Mouse (Mus musculus): ENCODE results near the gene Cntn3. TPM values are rescaled to one million over a fixed set of nuclear protein-coding genes. Genes with fewer than 3 reads are reported as not detected.

Cntn3 gene
- polyA plus RNA-seq, 1 experiment from 2014 or later, result 0.78 TPM

DNA sequence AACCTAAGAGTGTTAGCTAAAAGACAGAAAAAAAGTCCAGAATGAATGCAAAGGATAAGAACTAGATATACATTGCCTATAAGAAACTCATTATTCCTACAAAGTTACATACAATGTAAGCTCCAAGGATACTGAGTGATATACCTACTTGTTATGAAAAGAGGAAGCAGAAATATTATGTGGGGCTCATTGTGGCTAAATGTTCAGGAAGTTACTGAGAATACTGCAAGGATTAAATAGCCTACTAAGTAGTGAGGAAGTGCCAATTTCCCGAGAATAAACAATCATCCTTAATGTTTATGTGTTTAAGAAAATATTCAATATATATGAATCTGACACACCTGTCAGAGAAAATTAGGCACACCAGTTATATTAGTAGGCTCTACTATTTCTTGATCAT lies 341.9 kb downstream of the Cntn3 start:
- Histone ChIP-seq H3K27ac (ENCODE audit: low read depth, low read length) (no peak overlapping the region), H3K36me3 (ENCODE audit: control insufficient read depth, insufficient read depth, low read length) (no peaks in the 10 kb centered on the region), H3K9ac (ENCODE audit: low read depth, low read length) (no peak overlapping the region), H3K4me2 (no peak overlapping the region), H3K9me3 (ENCODE audit: control insufficient read depth, low read length) (no peaks in the 10 kb centered on the region), H3K27me3 (replicated peaks; ENCODE audit: control insufficient read depth, insufficient read depth, low read length) (no peaks in the 10 kb centered on the region), H3K4me1 (replicated peaks; ENCODE audit: control insufficient read depth, insufficient read depth, low read length) (no peaks in the 10 kb centered on the region), H3K4me3 (ENCODE audit: low read depth, low read length) (no peak overlapping the region)
- 82% methylated on average over 1 of the region's 1 CpGs for WGBS
- no peak for ATAC-seq (replicated peaks; ENCODE audit: low FRiP score)
- DNase-seq (ENCODE audit: low spot score), result no peak

DNA sequence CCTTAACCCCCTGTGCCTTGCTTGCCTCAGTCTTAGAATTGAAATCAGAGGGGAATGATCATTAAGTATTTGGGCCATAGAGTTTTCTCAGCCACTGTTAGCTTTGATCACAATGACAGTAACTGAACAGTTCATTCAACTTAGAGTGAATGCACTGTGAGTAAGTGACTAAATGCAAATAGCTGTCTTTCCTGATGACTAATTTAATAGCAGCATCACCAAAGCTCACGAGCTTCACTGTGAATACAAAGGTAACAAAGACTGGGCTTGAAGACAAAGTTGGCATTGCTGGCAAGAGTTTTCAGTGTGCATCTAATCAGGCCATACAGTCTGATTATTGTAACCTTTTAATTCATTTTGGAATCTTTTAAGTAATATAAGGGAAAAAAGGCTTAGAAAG lies 386.6 kb downstream of the Cntn3 start:
- Histone ChIP-seq H3K9me3 (ENCODE audit: control insufficient read depth, low read length) (no peaks in the 10 kb centered on the region), H3K4me1 (replicated peaks; ENCODE audit: control insufficient read depth, insufficient read depth, low read length) (no peaks in the 10 kb centered on the region), H3K4me2 (no peak overlapping the region), H3K27ac (ENCODE audit: low read depth, low read length) (no peak overlapping the region), H3K27me3 (replicated peaks; ENCODE audit: control insufficient read depth, insufficient read depth, low read length) (no peaks in the 10 kb centered on the region), H3K36me3 (ENCODE audit: control insufficient read depth, insufficient read depth, low read length) (no peaks in the 10 kb centered on the region), H3K9ac (ENCODE audit: low read depth, low read length) (no peak overlapping the region), H3K4me3 (ENCODE audit: low read depth, low read length) (no peak overlapping the region)
- no peak for DNase-seq (ENCODE audit: low spot score)
- no peak for ATAC-seq (replicated peaks; ENCODE audit: low FRiP score)
- 54% methylated on average over 1 of the region's 1 CpGs for WGBS

DNA sequence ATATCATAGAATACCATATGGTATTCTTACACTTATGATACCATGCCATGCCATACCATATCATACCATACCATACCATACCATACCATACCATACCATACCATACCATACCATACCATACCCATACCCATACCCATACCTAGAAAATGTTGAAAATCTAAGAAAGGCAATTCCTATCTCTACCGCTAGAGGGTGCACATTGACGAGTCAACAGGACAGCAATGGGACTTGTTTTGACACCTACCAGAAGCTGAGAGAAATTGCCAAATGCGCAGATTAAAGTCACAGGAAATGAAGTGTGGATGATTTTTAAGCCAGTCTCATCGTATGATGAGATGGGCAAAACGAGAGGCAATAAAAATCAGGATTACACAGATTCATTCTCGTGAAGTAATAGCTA lies 402.0 kb downstream of the Cntn3 start:
- ATAC-seq (replicated peaks; ENCODE audit: low FRiP score) (peak; percentile 31; the same call in 1 of the 2 replicates), DNase-seq (ENCODE audit: low spot score) (no peak)
- WGBS, result 39% methylated on average over 6 of the region's 6 CpGs
- no peak overlapping the region for H3K4me2 ChIP-seq
- no peaks in the 10 kb centered on the region for H3K36me3 ChIP-seq (ENCODE audit: control insufficient read depth, insufficient read depth, low read length)
- no peak overlapping the region for H3K9ac ChIP-seq (ENCODE audit: low read depth, low read length)
- no peaks in the 10 kb centered on the region for H3K4me1 ChIP-seq (replicated peaks; ENCODE audit: control insufficient read depth, insufficient read depth, low read length)
- H3K4me3 ChIP-seq (ENCODE audit: low read depth, low read length), result no peak overlapping the region
- H3K27me3 ChIP-seq (replicated peaks; ENCODE audit: control insufficient read depth, insufficient read depth, low read length), result no peaks in the 10 kb centered on the region
- H3K9me3 ChIP-seq (ENCODE audit: control insufficient read depth, low read length), result no peaks in the 10 kb centered on the region
- H3K27ac ChIP-seq (ENCODE audit: low read depth, low read length), result no peak overlapping the region

DNA sequence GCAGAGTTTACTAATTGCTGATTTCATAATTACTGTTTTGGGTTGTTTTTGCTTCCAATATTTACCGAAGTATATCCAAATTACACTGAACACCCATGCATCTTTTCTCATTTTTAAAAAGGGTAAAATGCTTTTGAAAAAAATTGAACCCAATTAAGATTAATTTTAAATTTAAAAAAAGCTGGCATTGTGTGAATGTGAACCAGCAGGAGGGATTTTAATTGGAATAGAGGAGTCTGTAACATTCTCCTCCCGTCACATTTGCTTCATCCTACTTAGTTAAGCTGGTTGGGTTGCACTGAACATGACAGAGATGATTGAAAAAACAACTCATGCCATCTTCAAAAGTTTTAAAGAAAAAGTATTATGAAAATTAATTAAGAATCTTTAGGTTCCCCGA lies 411.7 kb downstream of the Cntn3 start:
- 93% methylated on average over 3 of the region's 3 CpGs for WGBS

DNA sequence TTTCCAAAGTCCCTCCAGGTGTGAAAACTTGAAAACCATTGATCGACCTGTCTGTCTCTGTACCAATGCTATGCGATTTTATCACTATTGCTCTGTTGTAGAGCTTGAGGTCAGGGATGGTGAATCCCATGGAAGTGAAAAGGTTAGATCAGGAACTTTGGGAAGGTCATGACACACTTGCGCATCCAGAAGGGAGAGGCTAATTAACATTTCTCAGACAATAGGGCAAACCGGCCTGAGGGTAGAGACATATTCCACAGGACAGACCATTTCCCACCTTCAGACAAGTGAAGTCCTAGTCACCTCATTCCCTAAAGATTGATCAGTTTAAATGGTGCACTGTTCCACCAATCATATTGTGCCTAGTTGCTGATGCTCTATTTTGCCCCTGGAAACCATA lies 451.2 kb downstream of the Cntn3 start:
- H3K27me3 ChIP-seq (replicated peaks; ENCODE audit: control insufficient read depth, insufficient read depth, low read length), result no peaks in the 10 kb centered on the region
- H3K9me3 ChIP-seq (ENCODE audit: control insufficient read depth, low read length), result no peaks in the 10 kb centered on the region
- H3K27ac ChIP-seq (ENCODE audit: low read depth, low read length), result no peak overlapping the region
- no peaks in the 10 kb centered on the region for H3K36me3 ChIP-seq (ENCODE audit: control insufficient read depth, insufficient read depth, low read length)
- ATAC-seq (replicated peaks; ENCODE audit: low FRiP score) (no peak), DNase-seq (ENCODE audit: low spot score) (no peak)
- no peak overlapping the region for H3K4me3 ChIP-seq (ENCODE audit: low read depth, low read length)
- no peak overlapping the region for H3K9ac ChIP-seq (ENCODE audit: low read depth, low read length)
- WGBS, result 88% methylated on average over 4 of the region's 4 CpGs
- no peak overlapping the region for H3K4me2 ChIP-seq
- no peaks in the 10 kb centered on the region for H3K4me1 ChIP-seq (replicated peaks; ENCODE audit: control insufficient read depth, insufficient read depth, low read length)

More for the DNA sequence above, 411.7 kb downstream of the Cntn3 start:
- H3K4me2 ChIP-seq, result no peak overlapping the region
- H3K4me1 ChIP-seq (replicated peaks; ENCODE audit: control insufficient read depth, insufficient read depth, low read length), result no peaks in the 10 kb centered on the region
- no peak overlapping the region for H3K4me3 ChIP-seq (ENCODE audit: low read depth, low read length)
- H3K27ac ChIP-seq (ENCODE audit: low read depth, low read length), result no peak overlapping the region
- H3K36me3 ChIP-seq (ENCODE audit: control insufficient read depth, insufficient read depth, low read length), result no peaks in the 10 kb centered on the region
- no peaks in the 10 kb centered on the region for H3K27me3 ChIP-seq (replicated peaks; ENCODE audit: control insufficient read depth, insufficient read depth, low read length)
- ATAC-seq (replicated peaks; ENCODE audit: low FRiP score) (no peak), DNase-seq (ENCODE audit: low spot score) (no peak)
- H3K9me3 ChIP-seq (ENCODE audit: control insufficient read depth, low read length), result no peaks in the 10 kb centered on the region
- H3K9ac ChIP-seq (ENCODE audit: low read depth, low read length), result no peak overlapping the region

DNA sequence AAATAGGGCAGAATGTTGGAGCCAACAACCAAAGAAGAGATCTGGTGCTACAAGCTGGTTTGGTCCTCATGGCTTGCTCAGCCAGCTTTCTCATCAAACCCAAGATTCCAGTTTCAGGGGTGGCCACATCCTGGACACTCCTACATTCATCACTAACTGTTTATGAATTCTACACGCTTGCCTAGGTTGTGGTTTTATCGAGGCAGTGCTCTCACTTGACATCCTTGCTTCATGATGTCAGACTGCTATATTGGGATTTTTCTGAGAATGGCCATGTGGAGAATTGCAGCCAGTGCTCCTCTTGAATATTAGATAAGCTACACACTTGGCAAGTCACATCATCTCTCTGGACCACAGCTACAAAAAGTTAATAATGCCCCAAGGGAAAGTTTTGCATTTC lies 452.9 kb downstream of the Cntn3 start:
- H3K4me2 ChIP-seq, result no peak overlapping the region
- ATAC-seq (replicated peaks; ENCODE audit: low FRiP score) (no peak), DNase-seq (ENCODE audit: low spot score) (no peak)
- H3K4me3 ChIP-seq (ENCODE audit: low read depth, low read length), result no peak overlapping the region
- no peak overlapping the region for H3K27ac ChIP-seq (ENCODE audit: low read depth, low read length)
- H3K9me3 ChIP-seq (ENCODE audit: control insufficient read depth, low read length), result no peaks in the 10 kb centered on the region
- no peaks in the 10 kb centered on the region for H3K36me3 ChIP-seq (ENCODE audit: control insufficient read depth, insufficient read depth, low read length)
- WGBS, result 79% methylated on average over 2 of the region's 2 CpGs
- H3K27me3 ChIP-seq (replicated peaks; ENCODE audit: control insufficient read depth, insufficient read depth, low read length), result no peaks in the 10 kb centered on the region
- no peak overlapping the region for H3K9ac ChIP-seq (ENCODE audit: low read depth, low read length)
- no peaks in the 10 kb centered on the region for H3K4me1 ChIP-seq (replicated peaks; ENCODE audit: control insufficient read depth, insufficient read depth, low read length)

DNA sequence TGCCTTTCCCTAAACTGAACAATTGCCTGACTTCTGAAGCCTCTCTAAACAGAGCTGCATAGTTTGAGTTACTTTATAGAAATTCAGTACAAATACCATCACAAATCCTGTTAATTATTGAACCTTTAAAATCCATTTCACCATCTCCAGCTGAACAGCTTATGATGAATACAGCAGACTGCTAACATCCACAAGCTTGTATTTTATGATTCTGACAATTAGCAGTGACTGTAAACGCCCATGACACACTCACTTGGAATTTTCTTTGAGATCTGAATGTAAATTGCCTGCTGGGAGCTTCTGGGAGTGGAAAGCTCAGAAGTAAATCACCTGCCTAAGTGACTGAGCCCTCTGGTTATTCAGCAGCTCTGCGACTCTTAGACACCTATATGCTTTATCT lies 459.3 kb downstream of the Cntn3 start:
- Histone ChIP-seq H3K9ac (ENCODE audit: low read depth, low read length) (no peak overlapping the region), H3K9me3 (ENCODE audit: control insufficient read depth, low read length) (no peaks in the 10 kb centered on the region), H3K36me3 (ENCODE audit: control insufficient read depth, insufficient read depth, low read length) (no peaks in the 10 kb centered on the region), H3K4me1 (replicated peaks; ENCODE audit: control insufficient read depth, insufficient read depth, low read length) (no peaks in the 10 kb centered on the region), H3K27ac (ENCODE audit: low read depth, low read length) (no peak overlapping the region), H3K27me3 (replicated peaks; ENCODE audit: control insufficient read depth, insufficient read depth, low read length) (no peaks in the 10 kb centered on the region), H3K4me3 (ENCODE audit: low read depth, low read length) (no peak overlapping the region), H3K4me2 (no peak overlapping the region)
- ATAC-seq (replicated peaks; ENCODE audit: low FRiP score) (no peak), DNase-seq (ENCODE audit: low spot score) (no peak)
- WGBS, result 69% methylated on average over 2 of the region's 2 CpGs
